Mouse (Mus musculus) midbrain, embryonic 15.5 days (tissue): ENCODE results near the gene Wdr86. TPM values are rescaled to one million over a fixed set of nuclear protein-coding genes. Genes with fewer than 3 reads are reported as not detected.
"Not testable (repeated sequence)": the region's sequence is repeated elsewhere in the genome, so short reads cannot be mapped to it uniquely, and the experiment has no call there.

ENCODE experiments used
- ATAC-seq: fragments of 200-750 bp; cut with Nextera tagmentation; replicated peaks from 2 replicates; pipeline ENCODE4 v1.8.0; 2017; ENCODE audit warnings: moderate TSS enrichment
- H3K27ac ChIP-seq: fragments of 300-500 bp; sonication (generic); 2 replicates; pipeline ENCODE4 v1.5.1; 2015; ENCODE audit warnings: mild to moderate bottlenecking, inconsistent platforms
- H3K27me3 ChIP-seq: fragments of 300-500 bp; sonication (generic); replicated peaks from 2 replicates; pipeline ENCODE4 v1.6.1; 2015; ENCODE audit warnings: inconsistent platforms
- H3K36me3 ChIP-seq: fragments of 300-500 bp; sonication (generic); replicated peaks from 2 replicates; pipeline ENCODE4 v1.6.1; 2015; ENCODE audit warnings: inconsistent platforms
- H3K4me1 ChIP-seq: fragments of 300-500 bp; sonication (generic); 2 replicates; pipeline ENCODE4 v1.6.1; 2015; ENCODE audit warnings: inconsistent platforms
- H3K4me2 ChIP-seq: fragments of 300-500 bp; sonication (generic); 2 replicates; pipeline ENCODE4 v1.6.1; 2015; ENCODE audit warnings: inconsistent platforms, mild to moderate bottlenecking, moderate library complexity
- H3K4me3 ChIP-seq: fragments of 300-500 bp; sonication (generic); 2 replicates; pipeline ENCODE4 v1.5.1; 2015; ENCODE audit warnings: mild to moderate bottlenecking, inconsistent platforms
- H3K9ac ChIP-seq: fragments of 300-500 bp; sonication (generic); 2 replicates; pipeline ENCODE4 v1.6.1; 2015; ENCODE audit warnings: mild to moderate bottlenecking, inconsistent platforms
- H3K9me3 ChIP-seq: fragments of 300-500 bp; sonication (generic); 2 replicates; pipeline ENCODE4 v1.6.1; 2016; ENCODE audit warnings: inconsistent platforms
- WGBS: fragments of 180-500 bp; shearing (Covaris S2); methylation state at CpG from one replicate; pipeline ENCODE4 v1.1.7; 2015; ENCODE audit warnings: mixed read lengths; 5-methylcytosine and 5-hydroxymethylcytosine counted together
- polyA plus RNA-seq: library from polyadenylated mRNA; unstranded; fragments of >200 nt; fragmentation: Nextera tagmentation; extraction: Ambion mirVana; gene quantifications from 2 replicates; pipeline ENCODE4 v1.2.1, GENCODE M21; 2015

Wdr86 gene
- polyA plus RNA-seq, 1 experiment from 2014 or later: 6.7 TPM

- 94% methylated on average over 8 of the region's 8 CpGs for WGBS
- no peaks in the 10 kb centered on the region for H3K27me3 ChIP-seq
- H3K9me3 ChIP-seq: no peaks in the 10 kb centered on the region
- H3K9ac ChIP-seq: no peak overlapping the region
- H3K4me2 ChIP-seq: no peak overlapping the region
- no peak for ATAC-seq
- no peaks in the 10 kb centered on the region for H3K4me1 ChIP-seq
- H3K4me3 ChIP-seq: no peak overlapping the region
- H3K27ac ChIP-seq: no peak overlapping the region
- H3K36me3 ChIP-seq: peaks cover 58% of the 10 kb centered on the region
These were observed 25.9 kb downstream of the Wdr86 start for GRCm38 (mm10) chr5:24704615-24705014.

DNA sequence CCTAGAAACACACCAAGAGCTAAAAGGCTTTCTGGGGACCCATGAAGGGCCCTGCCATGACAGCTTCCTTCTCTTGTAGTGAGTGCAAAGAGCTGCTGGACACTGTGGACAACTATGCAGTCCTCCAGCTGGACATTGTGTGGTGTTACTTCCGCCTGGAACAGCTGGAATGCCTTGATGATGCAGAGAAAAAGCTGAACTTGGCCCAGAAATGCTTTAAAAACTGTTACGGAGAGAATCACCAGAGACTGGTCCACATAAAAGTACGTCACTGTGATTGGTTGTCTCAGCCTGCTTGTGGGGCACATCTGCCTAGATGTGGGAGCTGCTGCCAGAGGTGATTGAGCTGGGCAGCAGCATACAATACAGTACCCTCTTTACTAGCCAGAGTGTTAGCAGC, 29.3 kb downstream of the Wdr86 start:
- WGBS: 85% methylated on average over 3 of the region's 3 CpGs
- Histone ChIP-seq H3K27ac (no peak overlapping the region), H3K9ac (no peak overlapping the region), H3K4me1 (no peaks in the 10 kb centered on the region), H3K36me3 (peaks cover 63% of the 10 kb centered on the region), H3K4me3 (no peak overlapping the region), H3K9me3 (no peaks in the 10 kb centered on the region), H3K4me2 (no peak overlapping the region), H3K27me3 (no peaks in the 10 kb centered on the region)
- ATAC-seq: no peak

DNA sequence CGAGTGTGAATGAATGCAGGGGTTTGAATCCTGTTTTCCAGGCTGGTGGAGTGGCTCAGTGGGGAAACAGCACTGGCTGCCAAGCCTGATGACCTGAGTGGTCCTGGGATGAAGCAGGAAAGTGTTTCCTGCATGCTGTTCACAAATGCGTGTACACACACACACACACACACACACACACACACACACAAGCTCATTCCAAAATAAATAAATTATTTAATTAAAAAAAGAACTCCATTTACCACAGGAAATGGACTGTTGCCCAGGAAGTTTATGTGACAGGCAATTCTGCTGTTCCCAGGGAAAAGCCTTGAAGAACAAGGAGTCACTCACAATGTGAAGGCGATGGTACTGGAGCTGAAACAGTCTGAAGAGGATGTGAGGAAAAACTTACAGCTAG, 33.8 kb downstream of the Wdr86 start:
- Histone ChIP-seq H3K27ac (no peak overlapping the region), H3K27me3 (no peaks in the 10 kb centered on the region), H3K9me3 (no peaks in the 10 kb centered on the region), H3K9ac (no peak overlapping the region), H3K4me3 (no peak overlapping the region), H3K4me2 (no peak overlapping the region), H3K36me3 (peaks cover 76% of the 10 kb centered on the region), H3K4me1 (no peaks in the 10 kb centered on the region)
- ATAC-seq: no peak
- 66% methylated on average over 3 of the region's 3 CpGs for WGBS

- H3K36me3 ChIP-seq: peaks cover 10% of the 10 kb centered on the region; the same call in 1 of the 2 replicates
- no peak overlapping the region for H3K9ac ChIP-seq
- ATAC-seq: no peak
- no peak overlapping the region for H3K4me2 ChIP-seq
- no peaks in the 10 kb centered on the region for H3K27me3 ChIP-seq
- 93% methylated on average over 1 of the region's 1 CpGs for WGBS
- no peak overlapping the region for H3K27ac ChIP-seq
- no peaks in the 10 kb centered on the region for H3K9me3 ChIP-seq
- no peak overlapping the region for H3K4me3 ChIP-seq
- H3K4me1 ChIP-seq: peaks cover 16% of the 10 kb centered on the region
These were observed 42.8 kb downstream of the Wdr86 start for GRCm38 (mm10) chr5:24687696-24688095.

- H3K27ac ChIP-seq, ATAC-seq, H3K27me3 ChIP-seq, H3K9me3 ChIP-seq, H3K36me3 ChIP-seq: not testable (repeated sequence)
- Histone ChIP-seq H3K9ac (peak overlapping the region; percentile 89; the same call in 1 of the 2 replicates), H3K4me1 (peaks cover 16% of the 10 kb centered on the region), H3K4me3 (peak overlapping the region; percentile 99), H3K4me2 (peak overlapping the region; percentile 74)
- 77% methylated on average over 16 of the region's 16 CpGs for WGBS
These were observed 43.7 kb downstream of the Wdr86 start for GRCm38 (mm10) chr5:24686671-24687420.

DNA sequence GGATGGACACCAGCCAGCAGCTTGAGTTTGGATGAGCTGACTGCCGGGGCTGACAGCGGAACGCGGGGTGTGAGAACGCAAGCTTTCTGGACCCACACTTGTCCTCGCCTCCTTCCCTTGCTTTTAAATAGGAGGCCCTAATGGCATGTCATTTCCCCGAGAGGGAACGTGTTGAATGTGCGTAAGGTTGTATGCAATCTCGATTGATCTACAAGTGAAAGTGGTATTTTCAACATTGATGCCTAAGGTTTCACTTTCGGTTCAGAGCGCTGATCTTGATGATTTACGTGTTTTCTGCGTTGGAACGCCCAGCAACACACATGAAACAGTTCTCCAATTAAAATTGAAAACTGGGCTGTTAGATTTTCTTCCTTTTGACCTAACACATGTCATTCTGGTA, 44.4 kb downstream of the Wdr86 start:
- Histone ChIP-seq H3K4me3 (peak overlapping the region; percentile 99), H3K36me3 (peaks cover 6% of the 10 kb centered on the region; the same call in 1 of the 2 replicates), H3K9me3 (no peaks in the 10 kb centered on the region), H3K4me2 (peak overlapping the region; percentile 74), H3K9ac (peak overlapping the region; percentile 89), H3K27me3 (no peaks in the 10 kb centered on the region), H3K27ac (peak overlapping the region; percentile 94), H3K4me1 (peaks cover 16% of the 10 kb centered on the region)
- ATAC-seq: peak; percentile 24
- under 1% methylated on average over 15 of the region's 15 CpGs for WGBS

- no peaks in the 10 kb centered on the region for H3K27me3 ChIP-seq
- no peaks in the 10 kb centered on the region for H3K9me3 ChIP-seq
- H3K9ac ChIP-seq: peak within 1 kb of the TSS; percentile 89
- peak within 1 kb of the TSS; percentile 74 for H3K4me2 ChIP-seq
- H3K4me1 ChIP-seq: peaks cover 16% of the 10 kb centered on the region
- H3K4me3 ChIP-seq: peak within 1 kb of the TSS; percentile 99
- WGBS: under 1% methylated on average over 53 of the region's 53 CpGs
- ATAC-seq: peak; percentile 97
- peaks cover 1% of the 10 kb centered on the region; the same call in 1 of the 2 replicates for H3K36me3 ChIP-seq
- H3K27ac ChIP-seq: peak within 1 kb of the TSS; percentile 94
These were observed 45.0 kb downstream of the Wdr86 start, which contains the start of gene Nub1 for GRCm38 (mm10) chr5:24685366-24686093. TSS of gene Nub1 (plus strand) at chr5:24685532.

DNA sequence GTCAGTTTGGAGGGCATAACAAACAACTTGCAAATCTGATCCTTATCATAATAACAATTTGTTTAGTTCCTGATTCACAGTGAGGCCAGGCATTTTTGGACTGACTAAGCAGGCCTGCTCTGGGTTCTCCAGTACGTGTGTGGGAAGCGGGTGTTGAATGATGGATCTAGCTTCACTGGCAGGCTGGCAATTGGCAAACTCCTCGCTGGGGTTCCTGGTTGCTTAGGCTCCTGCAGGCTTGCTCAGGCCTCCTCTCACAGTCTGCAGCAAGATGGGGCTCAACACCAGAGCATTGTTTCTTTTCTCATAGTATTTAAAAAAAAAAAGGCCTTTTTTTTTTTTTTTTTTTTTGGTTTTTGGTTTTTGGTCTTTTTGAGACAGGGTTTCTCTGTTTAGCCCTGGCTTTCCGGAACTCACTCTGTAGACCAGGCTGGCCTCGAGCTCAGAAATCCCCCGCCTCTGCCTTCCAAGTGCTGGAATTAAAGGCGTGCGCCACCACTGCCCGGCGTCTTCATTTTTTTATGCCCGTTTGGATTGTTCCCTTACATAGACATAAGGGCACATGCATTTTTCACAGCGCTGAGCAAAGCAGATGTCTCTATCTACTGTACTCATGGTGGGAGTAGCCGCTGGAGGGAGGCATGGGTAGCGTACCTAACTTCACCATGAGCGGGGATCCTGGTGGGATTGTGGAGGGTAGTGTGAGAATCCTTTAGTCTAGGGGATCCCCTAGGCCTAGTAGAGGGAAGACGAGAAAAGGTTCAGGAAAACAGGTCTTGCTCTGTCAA, 45.8 kb downstream of the Wdr86 start:
- H3K9ac ChIP-seq: peak overlapping the region; percentile 63
- no peaks in the 10 kb centered on the region for H3K9me3 ChIP-seq
- no peaks in the 10 kb centered on the region for H3K27me3 ChIP-seq
- H3K4me2 ChIP-seq: peak overlapping the region; percentile 74
- WGBS: 21% methylated on average over 16 of the region's 16 CpGs
- H3K27ac ChIP-seq: peak overlapping the region; percentile 94
- H3K36me3 ChIP-seq: no peaks in the 10 kb centered on the region; the same call in 1 of the 2 replicates
- peak overlapping the region; percentile 99 for H3K4me3 ChIP-seq
- peak; percentile 68 for ATAC-seq
- H3K4me1 ChIP-seq: peaks cover 16% of the 10 kb centered on the region

DNA sequence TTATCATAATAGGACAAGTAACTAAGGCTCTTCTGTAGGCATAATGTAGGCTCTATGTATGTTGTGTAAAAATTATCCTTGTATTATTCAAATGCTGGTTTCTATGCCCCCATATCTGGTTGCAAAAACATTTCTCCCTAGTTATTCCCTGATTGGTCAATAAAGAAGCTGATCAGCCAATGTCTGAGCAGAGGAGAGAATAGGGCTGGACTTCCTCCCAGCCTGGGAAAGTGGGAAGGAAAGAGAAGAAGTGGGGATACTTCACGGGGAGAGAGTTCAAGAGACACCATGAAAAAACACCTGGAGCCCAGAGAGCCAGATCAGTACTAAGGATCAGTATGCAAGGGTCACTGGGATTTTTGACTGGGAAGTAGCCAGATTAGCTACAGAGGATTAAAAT, 49.1 kb downstream of the Wdr86 start:
- no peak for ATAC-seq
- Histone ChIP-seq H3K4me3 (no peak overlapping the region), H3K9me3 (no peaks in the 10 kb centered on the region), H3K27me3 (no peaks in the 10 kb centered on the region), H3K36me3 (no peaks in the 10 kb centered on the region), H3K4me2 (no peak overlapping the region), H3K4me1 (peaks cover 9% of the 10 kb centered on the region), H3K9ac (no peak overlapping the region), H3K27ac (no peak overlapping the region)
- 48% methylated on average over 1 of the region's 1 CpGs for WGBS

- WGBS: 31% methylated on average over 4 of the region's 4 CpGs
- H3K4me2 ChIP-seq: no peak overlapping the region
- H3K27ac ChIP-seq: no peak overlapping the region
- no peak overlapping the region for H3K9ac ChIP-seq
- H3K9me3 ChIP-seq: no peaks in the 10 kb centered on the region
- H3K4me3 ChIP-seq: no peak overlapping the region
- H3K27me3 ChIP-seq: no peaks in the 10 kb centered on the region
- H3K36me3 ChIP-seq: no peaks in the 10 kb centered on the region
- H3K4me1 ChIP-seq: no peaks in the 10 kb centered on the region
- ATAC-seq: peak; percentile 48
These were observed 56.3 kb downstream of the Wdr86 start for GRCm38 (mm10) chr5:24674238-24674637.
